Mouse (Mus musculus) liver, embryonic 12.5 days (tissue): ENCODE data around the gene Hacd1. TPM values are rescaled to one million over a fixed set of nuclear protein-coding genes. Genes with fewer than 3 reads are reported as not detected.

Experiments used
- ATAC-seq: fragments of 200-750 bp; cut with Nextera tagmentation; 2 replicates; pipeline ENCODE4 v1.8.0; 2017; ENCODE audit warnings: moderate number of reproducible peaks, mild to moderate bottlenecking, moderate library complexity
- H3K27ac ChIP-seq: fragments of 300-500 bp; sonication (generic); 2 replicates; pipeline ENCODE4 v1.5.1; 2016; ENCODE audit warnings: mild to moderate bottlenecking
- H3K27me3 ChIP-seq: fragments of 300-500 bp; sonication (generic); replicated peaks from 2 replicates; pipeline ENCODE4 v1.6.1; 2016; ENCODE audit warnings: mild to moderate bottlenecking, moderate library complexity
- H3K36me3 ChIP-seq: fragments of 300-500 bp; sonication (generic); 2 replicates; pipeline ENCODE4 v1.6.1; 2016; ENCODE audit warnings: mild to moderate bottlenecking, moderate library complexity
- H3K4me1 ChIP-seq: fragments of 300-500 bp; sonication (generic); 2 replicates; pipeline ENCODE4 v1.6.1; 2016
- H3K4me2 ChIP-seq: fragments of 300-500 bp; sonication (generic); 2 replicates; pipeline ENCODE4 v1.6.1; 2016; ENCODE audit warnings: mild to moderate bottlenecking, moderate library complexity
- H3K4me3 ChIP-seq: fragments of 300-500 bp; sonication (generic); 2 replicates; pipeline ENCODE4 v1.5.1; 2016; ENCODE audit warnings: mild to moderate bottlenecking, moderate library complexity
- H3K9ac ChIP-seq: fragments of 300-500 bp; sonication (generic); 2 replicates; pipeline ENCODE4 v1.6.1; 2016; ENCODE audit warnings: mild to moderate bottlenecking, moderate library complexity
- H3K9me3 ChIP-seq: fragments of 300-500 bp; sonication (generic); replicated peaks from 2 replicates; pipeline ENCODE4 v1.6.1; 2016; ENCODE audit warnings: mild to moderate bottlenecking, moderate library complexity
- WGBS: fragments of 180-500 bp; shearing (Covaris S2); methylation state at CpG from one replicate; pipeline ENCODE4 v1.1.7; 2016; ENCODE audit not compliant: insufficient replicate concordance; 5-methylcytosine and 5-hydroxymethylcytosine counted together
- polyA plus RNA-seq: library from polyadenylated mRNA; unstranded; fragments of >200 nt; fragmentation: Nextera tagmentation; extraction: Ambion mirVana; gene quantifications from 2 replicates; pipeline ENCODE4 v1.2.1, GENCODE M21; 2016

The Hacd1 gene
- polyA plus RNA-seq, 1 experiment from 2014 or later: 71.5 TPM

GRCm38 (mm10) chr2:13938118-13938517 is 117.8 kb downstream of the Hacd1 start:
- no peak overlapping the region for H3K27ac ChIP-seq
- no peak overlapping the region for H3K4me3 ChIP-seq
- H3K4me2 ChIP-seq: no peak overlapping the region
- no peaks in the 10 kb centered on the region for H3K36me3 ChIP-seq
- H3K9me3 ChIP-seq: no peaks in the 10 kb centered on the region
- no peak overlapping the region for H3K9ac ChIP-seq
- no peaks in the 10 kb centered on the region for H3K27me3 ChIP-seq
- WGBS: 34% methylated on average over 2 of the region's 2 CpGs
- no peak for ATAC-seq
- no peaks in the 10 kb centered on the region for H3K4me1 ChIP-seq

DNA sequence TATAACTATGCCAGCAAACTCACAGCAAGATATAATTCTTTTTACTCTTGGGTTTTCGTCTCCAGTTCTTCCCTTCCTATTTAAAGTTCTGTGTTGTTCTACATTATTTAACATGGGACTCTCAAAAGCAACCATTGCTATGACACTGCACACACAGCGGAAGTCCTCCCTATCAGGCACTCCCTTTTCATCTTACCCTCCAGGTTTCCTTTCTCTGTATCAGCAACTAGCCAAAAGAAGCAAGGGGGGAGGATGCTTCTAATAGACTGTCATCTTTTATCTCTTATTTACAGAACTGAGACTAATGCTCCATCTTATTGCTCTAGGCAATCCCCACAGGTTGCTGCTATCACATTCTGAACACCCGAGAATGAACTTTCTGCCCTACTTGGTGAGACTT is 120.6 kb downstream of the Hacd1 start:
- Histone ChIP-seq H3K9ac (no peak overlapping the region), H3K4me1 (no peaks in the 10 kb centered on the region), H3K27me3 (no peaks in the 10 kb centered on the region), H3K4me3 (no peak overlapping the region), H3K4me2 (no peak overlapping the region), H3K27ac (no peak overlapping the region), H3K9me3 (no peaks in the 10 kb centered on the region), H3K36me3 (no peaks in the 10 kb centered on the region)
- 43% methylated on average over 3 of the region's 3 CpGs for WGBS
- no peak for ATAC-seq

DNA sequence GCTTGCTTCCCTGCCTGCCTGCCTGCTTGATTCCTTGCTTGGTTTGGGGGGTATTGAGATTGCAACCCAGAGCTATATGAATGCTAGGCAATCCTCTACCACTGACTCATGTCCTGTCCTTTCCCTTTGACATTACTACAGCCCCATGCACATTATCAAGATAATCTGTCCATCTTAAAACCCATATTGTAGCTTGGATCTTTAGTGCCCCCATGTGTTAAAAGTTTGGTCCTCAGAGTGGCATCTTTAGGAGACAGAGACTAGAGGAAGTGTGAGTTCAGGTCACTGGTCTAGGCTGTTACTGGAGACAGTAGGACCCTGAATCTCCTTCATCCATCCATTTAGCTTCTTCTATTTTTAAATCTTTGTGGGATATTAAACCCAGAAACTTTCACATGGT is 123.7 kb downstream of the Hacd1 start:
- no peak overlapping the region for H3K9ac ChIP-seq
- H3K4me2 ChIP-seq: no peak overlapping the region
- no peak overlapping the region for H3K4me3 ChIP-seq
- no peak overlapping the region for H3K27ac ChIP-seq
- H3K4me1 ChIP-seq: no peaks in the 10 kb centered on the region
- no peaks in the 10 kb centered on the region for H3K27me3 ChIP-seq
- no peaks in the 10 kb centered on the region for H3K9me3 ChIP-seq
- H3K36me3 ChIP-seq: no peaks in the 10 kb centered on the region
- no peak for ATAC-seq

- no peaks in the 10 kb centered on the region for H3K9me3 ChIP-seq
- no peak overlapping the region for H3K27ac ChIP-seq
- no peak for ATAC-seq
- H3K4me2 ChIP-seq: no peak overlapping the region
- H3K4me3 ChIP-seq: no peak overlapping the region
- WGBS: 69% methylated on average over 1 of the region's 1 CpGs
- no peaks in the 10 kb centered on the region for H3K36me3 ChIP-seq
- H3K4me1 ChIP-seq: no peaks in the 10 kb centered on the region
- no peaks in the 10 kb centered on the region for H3K27me3 ChIP-seq
- H3K9ac ChIP-seq: no peak overlapping the region
Observed at GRCm38 (mm10) chr2:13930724-13931123, 125.2 kb downstream of the Hacd1 start.

GRCm38 (mm10) chr2:13888568-13888967 is 167.4 kb downstream of the Hacd1 start:
- Histone ChIP-seq H3K9ac (no peak overlapping the region), H3K4me1 (no peaks in the 10 kb centered on the region), H3K36me3 (no peaks in the 10 kb centered on the region), H3K4me2 (no peak overlapping the region), H3K27ac (no peak overlapping the region), H3K4me3 (no peak overlapping the region), H3K27me3 (no peaks in the 10 kb centered on the region), H3K9me3 (no peaks in the 10 kb centered on the region)
- no peak for ATAC-seq

DNA sequence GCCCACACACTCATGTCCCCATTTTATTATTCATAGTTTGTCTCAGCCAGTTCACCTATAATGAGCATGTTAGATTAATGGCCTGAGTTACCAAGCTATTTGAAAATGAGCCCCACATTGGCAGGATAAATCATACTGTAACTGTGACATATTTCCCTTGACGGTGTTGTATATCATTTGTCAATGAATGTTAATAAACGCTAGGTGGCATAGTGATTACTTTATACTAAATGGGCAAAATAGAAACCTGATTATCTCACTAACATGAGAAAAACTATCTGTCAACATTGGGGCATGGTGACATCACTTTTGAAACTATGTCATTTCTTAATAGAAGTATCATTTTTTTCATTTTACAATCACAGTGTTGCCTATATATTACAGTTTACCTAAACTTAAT is 198.5 kb downstream of the Hacd1 start:
- no peak overlapping the region for H3K4me2 ChIP-seq
- H3K9ac ChIP-seq: no peak overlapping the region
- 50% methylated on average over 2 of the region's 2 CpGs for WGBS
- H3K4me1 ChIP-seq: no peaks in the 10 kb centered on the region
- H3K27me3 ChIP-seq: no peaks in the 10 kb centered on the region
- no peaks in the 10 kb centered on the region for H3K36me3 ChIP-seq
- no peaks in the 10 kb centered on the region for H3K9me3 ChIP-seq
- no peak overlapping the region for H3K4me3 ChIP-seq
- ATAC-seq: no peak
- no peak overlapping the region for H3K27ac ChIP-seq

DNA sequence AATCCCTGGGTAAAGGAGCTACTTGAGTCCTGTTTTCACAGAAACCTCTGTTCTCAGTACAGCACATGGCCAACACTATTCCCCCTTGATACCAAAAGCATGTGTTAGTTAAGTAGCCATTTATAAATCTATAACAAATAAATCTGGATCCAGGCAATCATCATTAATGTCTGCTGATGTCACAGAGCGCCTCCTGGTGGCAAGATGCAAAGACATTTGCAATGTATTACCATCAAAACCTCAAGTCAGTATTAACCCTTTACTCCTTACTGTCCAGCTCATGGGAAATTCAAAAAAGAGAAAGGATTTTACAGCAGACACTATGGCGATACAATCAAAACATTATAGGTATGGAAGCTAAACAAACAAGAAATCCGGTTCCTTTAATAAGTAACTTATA is 200.4 kb downstream of the Hacd1 start:
- no peaks in the 10 kb centered on the region for H3K36me3 ChIP-seq
- no peaks in the 10 kb centered on the region for H3K27me3 ChIP-seq
- WGBS: 54% methylated on average over 3 of the region's 3 CpGs
- no peaks in the 10 kb centered on the region for H3K4me1 ChIP-seq
- no peak for ATAC-seq
- no peak overlapping the region for H3K27ac ChIP-seq
- no peak overlapping the region for H3K4me2 ChIP-seq
- H3K9ac ChIP-seq: no peak overlapping the region
- H3K4me3 ChIP-seq: no peak overlapping the region
- no peaks in the 10 kb centered on the region for H3K9me3 ChIP-seq

DNA sequence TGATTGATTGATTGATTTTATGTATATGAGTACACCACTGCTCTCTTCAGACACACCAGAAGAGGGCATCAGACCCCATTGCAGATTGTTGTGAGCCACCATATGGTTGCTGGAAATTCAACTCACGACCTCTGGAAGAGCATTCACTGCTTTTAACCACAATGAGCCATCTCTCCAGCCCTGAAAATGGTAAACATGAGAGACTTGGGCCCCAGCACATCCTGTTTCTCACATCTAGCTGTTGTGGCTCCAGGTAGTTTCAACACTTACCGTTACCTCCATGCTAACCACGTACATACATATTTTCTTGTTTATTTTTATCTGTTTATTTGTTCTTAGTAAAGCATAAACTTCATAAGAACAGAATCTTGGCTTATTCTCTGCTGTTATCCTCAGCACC is 219.6 kb downstream of the Hacd1 start:
- Histone ChIP-seq H3K9me3 (no peaks in the 10 kb centered on the region), H3K4me2 (no peak overlapping the region), H3K4me1 (no peaks in the 10 kb centered on the region), H3K27ac (no peak overlapping the region), H3K36me3 (no peaks in the 10 kb centered on the region), H3K27me3 (no peaks in the 10 kb centered on the region), H3K9ac (no peak overlapping the region), H3K4me3 (no peak overlapping the region)
- 48% methylated on average over 3 of the region's 3 CpGs for WGBS
- no peak for ATAC-seq

- WGBS: 47% methylated on average over 1 of the region's 1 CpGs
- Histone ChIP-seq H3K27ac (no peak overlapping the region), H3K9ac (no peak overlapping the region), H3K9me3 (no peaks in the 10 kb centered on the region), H3K4me2 (no peak overlapping the region), H3K36me3 (no peaks in the 10 kb centered on the region), H3K4me3 (no peak overlapping the region), H3K27me3 (no peaks in the 10 kb centered on the region), H3K4me1 (no peaks in the 10 kb centered on the region)
- ATAC-seq: no peak
Observed at GRCm38 (mm10) chr2:13834989-13835388, 220.9 kb downstream of the Hacd1 start.

- Histone ChIP-seq H3K36me3 (no peaks in the 10 kb centered on the region), H3K4me1 (no peaks in the 10 kb centered on the region), H3K4me2 (no peak overlapping the region), H3K9ac (no peak overlapping the region), H3K4me3 (no peak overlapping the region), H3K27me3 (no peaks in the 10 kb centered on the region), H3K9me3 (no peaks in the 10 kb centered on the region), H3K27ac (no peak overlapping the region)
- no peak for ATAC-seq
- 59% methylated on average over 2 of the region's 2 CpGs for WGBS
Observed at GRCm38 (mm10) chr2:13816645-13817044, 239.3 kb downstream of the Hacd1 start.

DNA sequence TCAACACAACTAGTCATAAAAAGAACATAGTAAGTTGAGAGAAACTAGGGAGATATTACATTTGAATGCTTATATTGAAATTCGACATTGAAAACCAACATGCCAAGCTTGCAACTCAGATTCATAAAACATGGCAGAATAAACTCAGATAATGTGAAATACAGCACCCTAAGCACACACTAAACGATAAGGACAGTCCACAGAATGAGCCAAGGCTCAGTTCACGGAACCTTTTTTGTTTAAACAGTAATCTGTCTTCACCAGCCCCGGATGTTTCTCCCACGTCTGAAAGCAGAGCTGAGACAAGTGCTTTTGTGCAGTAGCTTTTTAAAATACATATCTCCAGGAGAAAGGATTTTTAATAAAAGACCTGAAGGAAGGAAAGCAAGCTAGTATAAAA is 247.3 kb downstream of the Hacd1 start:
- no peak overlapping the region for H3K27ac ChIP-seq
- no peak overlapping the region for H3K4me2 ChIP-seq
- H3K27me3 ChIP-seq: no peaks in the 10 kb centered on the region
- H3K36me3 ChIP-seq: no peaks in the 10 kb centered on the region
- WGBS: 50% methylated on average over 5 of the region's 5 CpGs
- H3K9me3 ChIP-seq: 0 out of 2 replicates have a peak, but pooled peaks cover 4% of the 10 kb centered on the region
- H3K4me1 ChIP-seq: no peaks in the 10 kb centered on the region
- no peak for ATAC-seq
- no peak overlapping the region for H3K4me3 ChIP-seq
- no peak overlapping the region for H3K9ac ChIP-seq

GRCm38 (mm10) chr2:13808008-13808407 is 247.9 kb downstream of the Hacd1 start:
- 47% methylated on average over 4 of the region's 4 CpGs for WGBS

GRCm38 (mm10) chr2:13806120-13806519 is 249.8 kb downstream of the Hacd1 start:
- no peak overlapping the region for H3K9ac ChIP-seq
- H3K9me3 ChIP-seq: 0 out of 2 replicates have a peak, but pooled peaks cover 4% of the 10 kb centered on the region
- H3K4me3 ChIP-seq: no peak overlapping the region
- no peak for ATAC-seq
- no peak overlapping the region for H3K4me2 ChIP-seq
- 73% methylated on average over 3 of the region's 3 CpGs for WGBS
- H3K27ac ChIP-seq: no peak overlapping the region
- H3K27me3 ChIP-seq: no peaks in the 10 kb centered on the region
- no peaks in the 10 kb centered on the region for H3K4me1 ChIP-seq
- H3K36me3 ChIP-seq: no peaks in the 10 kb centered on the region

More at GRCm38 (mm10) chr2:13808008-13808407, 247.9 kb downstream of the Hacd1 start:
- H3K4me3 ChIP-seq: no peak overlapping the region
- H3K4me2 ChIP-seq: no peak overlapping the region
- H3K27ac ChIP-seq: no peak overlapping the region
- no peak for ATAC-seq
- H3K4me1 ChIP-seq: no peaks in the 10 kb centered on the region
- no peaks in the 10 kb centered on the region for H3K27me3 ChIP-seq
- no peaks in the 10 kb centered on the region for H3K36me3 ChIP-seq
- no peak overlapping the region for H3K9ac ChIP-seq
- 0 out of 2 replicates have a peak, but pooled peaks cover 4% of the 10 kb centered on the region for H3K9me3 ChIP-seq
